In the genomic region with DNA sequence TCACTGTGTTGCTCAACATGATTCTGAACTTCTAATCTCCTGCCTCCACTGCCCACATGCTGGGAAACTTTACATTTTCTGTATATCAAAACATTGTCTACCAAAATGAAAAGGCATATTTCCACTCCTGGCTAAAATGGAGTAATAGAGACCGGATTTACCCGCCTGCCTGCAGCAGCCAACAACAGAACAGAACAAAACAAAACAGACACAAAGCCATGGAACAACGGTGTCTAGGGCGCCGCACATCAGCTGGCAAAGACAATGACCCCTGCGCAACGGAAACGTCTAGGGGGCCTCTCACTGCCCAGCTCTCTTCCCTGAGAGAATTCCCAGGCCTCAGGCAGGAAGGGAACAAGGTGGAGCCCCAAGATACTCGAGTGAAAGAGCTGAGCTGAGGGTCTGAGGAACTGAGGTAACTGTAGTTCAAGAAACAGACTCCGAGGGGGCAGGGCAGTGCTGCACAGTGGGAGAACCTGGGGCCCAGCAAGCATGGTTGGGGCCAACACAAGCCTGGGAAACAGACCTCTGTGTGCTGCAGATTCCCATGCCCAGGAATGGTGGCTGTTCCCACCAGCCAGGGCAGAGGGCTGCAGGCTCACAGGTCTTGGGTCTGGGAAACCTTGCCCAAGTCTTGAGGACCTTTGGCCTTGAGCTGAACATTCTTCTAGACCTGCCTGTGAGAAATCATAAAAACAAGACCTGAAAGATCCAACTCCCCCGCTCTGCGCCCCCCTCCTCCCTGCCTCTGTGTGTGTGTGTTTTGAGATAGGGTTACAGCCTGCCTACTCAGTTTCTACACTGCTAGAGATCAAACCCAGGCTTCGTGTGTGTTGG, we compare ENCODE assay signal across 9 mouse cellular contexts. TPM values are rescaled to one million over a fixed set of nuclear protein-coding genes. Genes with fewer than 3 reads are reported as not detected.
DNase-seq lines count a peak whose midpoint lies in the region; ATAC-seq lines count a peak whose summit lies in the region.
"Had no signal": no experiment of that assay in that cellular context is flagged by ENCODE, and none has a peak within 500 bp of the region (broad histone marks: within the 10 kb centered on the region; RNA-seq: fewer than 3 reads in every experiment).

No protein-coding gene starts in this region.

- H3K4me2 ChIP-seq in kidney, embryonic 15.5 days: no peak overlapping the region
- no peak overlapping the region for H3K4me2 ChIP-seq in embryonic facial prominence, embryonic 11.5 days (ENCODE audit: low read depth, low read length)

- H3K9me3 ChIP-seq in kidney, embryonic 15.5 days (replicated peaks): no peaks in the 10 kb centered on the region
- no peaks in the 10 kb centered on the region for H3K9me3 ChIP-seq in embryonic facial prominence, embryonic 11.5 days (replicated peaks; ENCODE audit: control insufficient read depth, low read length)

- no peak overlapping the region for H3K4me3 ChIP-seq in kidney, embryonic 15.5 days (replicated peaks)
- H3K4me3 ChIP-seq in embryonic facial prominence, embryonic 11.5 days (ENCODE audit: low read depth, low read length): no peak overlapping the region

- peak; percentile 76 for ATAC-seq in kidney, embryonic 15.5 days (replicated peaks; ENCODE audit: low FRiP score)
- ATAC-seq in embryonic facial prominence, embryonic 11.5 days (replicated peaks; ENCODE audit: insufficient number of reproducible peaks, low FRiP score, low TSS enrichment, low read depth): peak; percentile 69

- intact Hi-C loops in heart, postnatal 10 days (cut with DNase I): no loop called here

- WGBS in kidney, embryonic 15.5 days: 25% methylated on average over 13 of the region's 13 CpGs
- 24% methylated on average over 13 of the region's 13 CpGs for WGBS in embryonic facial prominence, embryonic 11.5 days

- H3K27me3 ChIP-seq in kidney, embryonic 15.5 days: no peaks in the 10 kb centered on the region
- H3K27me3 ChIP-seq in embryonic facial prominence, embryonic 11.5 days (ENCODE audit: control insufficient read depth, insufficient read depth, low read length): no peaks in the 10 kb centered on the region; the same call in 1 of the 2 replicates

- H3K9ac ChIP-seq in kidney, embryonic 15.5 days: no peak overlapping the region
- peak overlapping the region; percentile 22 for H3K9ac ChIP-seq in embryonic facial prominence, embryonic 11.5 days (replicated peaks; ENCODE audit: low read length)

- DNase-seq in kidney, adult 9 months: no peak
- DNase-seq in embryonic facial prominence, embryonic 11.5 days (ENCODE audit: low spot score): peak; percentile 71
- DNase-seq in heart, postnatal 10 days: peak; percentile 34 to 37
- peak; percentile 51 for DNase-seq in lung, postnatal 10 days
- no peak for DNase-seq in left cerebral cortex, adult 18-20 months (ENCODE audit: low spot score in 2 of 2)
- no peak for DNase-seq in cerebellum, postnatal 36 days
- no peak for DNase-seq in right cerebral cortex, postnatal 25 days

- H3K27ac ChIP-seq in kidney, embryonic 15.5 days: peak overlapping the region; percentile 97
- H3K27ac ChIP-seq in embryonic facial prominence, embryonic 11.5 days (replicated peaks; ENCODE audit: low read depth, low read length): peak overlapping the region; percentile 80

- H3K4me1 ChIP-seq in kidney, embryonic 15.5 days: peaks cover 67% of the 10 kb centered on the region
- peaks cover 7% of the 10 kb centered on the region; the same call in 1 of the 2 replicates for H3K4me1 ChIP-seq in embryonic facial prominence, embryonic 11.5 days (ENCODE audit: control insufficient read depth, insufficient read depth, low read length)

- H3K36me3 ChIP-seq in kidney, embryonic 15.5 days: no peaks in the 10 kb centered on the region
- no peaks in the 10 kb centered on the region for H3K36me3 ChIP-seq in embryonic facial prominence, embryonic 11.5 days (replicated peaks; ENCODE audit: control insufficient read depth, insufficient read depth, low read depth, low read length)

RNA-seq across cellular contexts. Expression of a gene that starts 6.9 kb away (rescaled TPM):
- 25.8 and 26.8 TPM in 2 replicates for polyA plus RNA-seq in kidney, embryonic 15.5 days (2015; fragmentation: Nextera tagmentation; extraction: Ambion mirVana)
- 16.4 and 17.2 TPM in 2 replicates for polyA plus RNA-seq in embryonic facial prominence, embryonic 11.5 days (2014; fragmentation: Nextera tagmentation; extraction: Ambion mirVana)
- 10 to 100 TPM in 1 of 2 experiments, 1 to 10 TPM in 1; 4.1 to 19.3 TPM for total RNA-seq in heart, postnatal 10 days (2021)
- 1 to 10 TPM; 3.1 to 5.9 TPM for total RNA-seq in left cerebral cortex, adult 18-20 months (2021)

RNA-seq across cellular contexts. Expression of a gene that starts 26.9 kb away (rescaled TPM):
- polyA plus RNA-seq in kidney, embryonic 15.5 days (2015; fragmentation: Nextera tagmentation; extraction: Ambion mirVana): 23.5 and 46.2 TPM in 2 replicates
- polyA plus RNA-seq in embryonic facial prominence, embryonic 11.5 days (2014; fragmentation: Nextera tagmentation; extraction: Ambion mirVana): 1.5 and 2.8 TPM in 2 replicates
- 1 to 10 TPM in 1 of 2 experiments, under 1 TPM in 1; 0.67 to 1.8 TPM for total RNA-seq in heart, postnatal 10 days (2021)
- not detected for total RNA-seq in left cerebral cortex, adult 18-20 months (2021)
- total RNA-seq: granulocyte monocyte progenitor cell, adult 5-6 weeks had no signal

Comparison
In these comparisons a context has a peak if more than half of its experiments do, and no peak if none do; other contexts are left out.
1. DNase-seq: peak in embryonic facial prominence, embryonic 11.5 days (single experiment), heart, postnatal 10 days (2 of 2) and lung, postnatal 10 days (single experiment); none in kidney, adult 9 months (single experiment), left cerebral cortex, adult 18-20 months (0 of 2), cerebellum, postnatal 36 days (0 of 2) and right cerebral cortex, postnatal 25 days (single experiment).